Mouse (Mus musculus) stomach, embryonic 16.5 days (tissue): ENCODE measurements around the gene Fam69b. TPM values are rescaled to one million over a fixed set of nuclear protein-coding genes. Genes with fewer than 3 reads are reported as not detected.

ENCODE experiments used
- microRNA counts: library from miRNA; unstranded; fragments of <30 nt; microRNA quantifications from one replicate; lab custom pipeline; 2016
- microRNA-seq: library from miRNA; unstranded; fragments of <30 nt; microRNA quantifications from one replicate; pipeline ENCODE4, GENCODE M21; 2016
- polyA plus RNA-seq: library from polyadenylated mRNA; unstranded; fragments of >200 nt; fragmentation: Nextera tagmentation; extraction: Ambion mirVana; gene quantifications from 2 replicates; pipeline ENCODE4 v1.2.1, GENCODE M21; 2015

The Fam69b gene
- polyA plus RNA-seq, 1 experiment from 2014 or later, result 27.3 TPM

MicroRNA genes within 50 kb of the gene (microRNA counts, 519-probe panel; counts per million panel counts)
- 4,003 counts per million, percentile 92 among the panel's probes with 10 or more counts for microRNA mmu-miR-126-3p (lab: Ali Mortazavi, UCI)
- microRNA mmu-miR-126-5p (lab: Ali Mortazavi, UCI), result 3,137 counts per million, percentile 72 among the panel's probes with 10 or more counts

Small RNA genes lying within 50 kb of the gene (microRNA-seq; reads per million reads assigned to microRNA genes)
- gene Mir126a, result 0.99 reads per million
- not detected for gene Mir126b

Other genes with a start within 250 kb of the Fam69b start
- gene Snapc4, start 247.8 kb upstream of the Fam69b start, polyA plus RNA-seq, result 25.8 and 26.1 TPM in 2 replicates
- 98.7 and 105 TPM in 2 replicates for gene Entr1, start 239.1 kb upstream of the Fam69b start, polyA plus RNA-seq
- gene Pmpca, start 239.1 kb upstream of the Fam69b start, polyA plus RNA-seq, result 97.0 and 104 TPM in 2 replicates
- 15.2 and 15.9 TPM in 2 replicates for gene Inpp5e, start 219.3 kb upstream of the Fam69b start, polyA plus RNA-seq
- gene Sec16a, start 183.2 kb upstream of the Fam69b start, polyA plus RNA-seq, result 28.2 and 31.5 TPM in 2 replicates
- gene Notch1, start 111.8 kb upstream of the Fam69b start, polyA plus RNA-seq, result 14.1 and 15.4 TPM in 2 replicates
- 116 and 120 TPM in 2 replicates for gene Egfl7, start 48.4 kb upstream of the Fam69b start, polyA plus RNA-seq
- gene Gm20532, start 41.8 kb upstream of the Fam69b start, polyA plus RNA-seq, result not detected in 2 replicates
- 66.8 and 72.1 TPM in 2 replicates for gene Agpat2, start 24.0 kb upstream of the Fam69b start, polyA plus RNA-seq
- not detected in 2 replicates for gene Lcn4, start 42.8 kb downstream of the Fam69b start, polyA plus RNA-seq
- gene Abo, start 236.5 kb downstream of the Fam69b start, polyA plus RNA-seq, result 0.56 and 0.75 TPM in 2 replicates